Mouse (Mus musculus): ENCODE data around the gene Cadm3. TPM values are rescaled to one million over a fixed set of nuclear protein-coding genes. Genes with fewer than 3 reads are reported as not detected.
"Not testable (repeated sequence)": the region's sequence is repeated elsewhere in the genome, so short reads cannot be mapped to it uniquely, and the experiment has no call there.

The Cadm3 gene
- polyA plus RNA-seq, 1 experiment from 2014 or later, result 25.7 TPM

GRCm38 (mm10) chr1:173302795-173303194, 64.7 kb downstream of the Cadm3 start:
- 63% methylated on average over 3 of the region's 3 CpGs for WGBS
- not testable (repeated sequence) for H3K9ac ChIP-seq; ATAC-seq (ENCODE audit: low FRiP score)

More at GRCm38 (mm10) chr1:173302795-173303194, 64.7 kb downstream of the Cadm3 start:
- not testable (repeated sequence) for H3K27ac ChIP-seq; H3K36me3 ChIP-seq; H3K4me2 ChIP-seq (replicated peaks); H3K4me3 ChIP-seq; H3K9me3 ChIP-seq (replicated peaks); H3K27me3 ChIP-seq; H3K4me1 ChIP-seq

Other genes with a start within 250 kb of the Cadm3 start
- not detected in 2 replicates for gene Olfr1408, start 230.3 kb downstream of the Cadm3 start, polyA plus RNA-seq (2016; fragmentation: Nextera tagmentation; extraction: Ambion mirVana)
- gene Olfr1406, start 177.1 kb downstream of the Cadm3 start, polyA plus RNA-seq (2016; fragmentation: Nextera tagmentation; extraction: Ambion mirVana), result not detected in 2 replicates
- not detected in 2 replicates for gene Olfr218, start 169.9 kb downstream of the Cadm3 start, polyA plus RNA-seq (2016; fragmentation: Nextera tagmentation; extraction: Ambion mirVana)
- not detected in 2 replicates for gene Olfr1404, start 155.3 kb downstream of the Cadm3 start, polyA plus RNA-seq (2016; fragmentation: Nextera tagmentation; extraction: Ambion mirVana)
- not detected in 2 replicates for gene Fcer1a, start 140.5 kb downstream of the Cadm3 start, polyA plus RNA-seq (2016; fragmentation: Nextera tagmentation; extraction: Ambion mirVana)
- gene Olfr418, start 101.7 kb downstream of the Cadm3 start, polyA plus RNA-seq (2016; fragmentation: Nextera tagmentation; extraction: Ambion mirVana), result not detected in 2 replicates
- gene Mptx2, start 89.9 kb downstream of the Cadm3 start, polyA plus RNA-seq (2016; fragmentation: Nextera tagmentation; extraction: Ambion mirVana), result not detected in 2 replicates
- gene Ackr1, start 33.9 kb downstream of the Cadm3 start, polyA plus RNA-seq (2016; fragmentation: Nextera tagmentation; extraction: Ambion mirVana), result 7.8 and 9.3 TPM in 2 replicates
- 3.2 and 3.9 TPM in 2 replicates for gene Aim2, start 16.8 kb downstream of the Cadm3 start, polyA plus RNA-seq (2016; fragmentation: Nextera tagmentation; extraction: Ambion mirVana)
- gene Ifi206, start 123.3 kb upstream of the Cadm3 start, polyA plus RNA-seq (2016; fragmentation: Nextera tagmentation; extraction: Ambion mirVana), result not detected in 2 replicates
- gene Ifi214, start 168.3 kb upstream of the Cadm3 start, polyA plus RNA-seq (2016; fragmentation: Nextera tagmentation; extraction: Ambion mirVana), result not detected in 2 replicates
- gene Ifi213, start 231.6 kb upstream of the Cadm3 start, polyA plus RNA-seq (2016; fragmentation: Nextera tagmentation; extraction: Ambion mirVana), result not detected in 2 replicates